Mouse (Mus musculus) limb, embryonic 14.5 days (tissue): ENCODE results near the gene Zbtb4. TPM values are rescaled to one million over a fixed set of nuclear protein-coding genes. Genes with fewer than 3 reads are reported as not detected.
"Not testable (repeated sequence)": the region's sequence is repeated elsewhere in the genome, so short reads cannot be mapped to it uniquely, and the experiment has no call there.

Experiments used
- ATAC-seq: fragments of 200-750 bp; cut with Nextera tagmentation; 2 replicates; pipeline ENCODE4 v1.8.0; 2017; ENCODE audit warnings: low read depth, moderate number of reproducible peaks, moderate TSS enrichment; ENCODE audit not compliant: low FRiP score
- DNase-seq: peaks from one replicate; pipeline ENCODE4 v3.0.0-alpha.2; 2015; ENCODE audit warnings: low spot score
- H3K27ac ChIP-seq: fragments of 300-500 bp; sonication (generic); replicated peaks from 2 replicates; pipeline ENCODE4 v1.5.1; 2014; ENCODE audit warnings: low read depth, mild to moderate bottlenecking, low read length, moderate library complexity, mixed read lengths
- H3K27me3 ChIP-seq: fragments of 300-500 bp; sonication (generic); 2 replicates; pipeline ENCODE4 v1.6.1; 2014; ENCODE audit warnings: low read length, mixed read lengths; ENCODE audit not compliant: control insufficient read depth, insufficient read depth
- H3K36me3 ChIP-seq: fragments of 300-500 bp; sonication (generic); 2 replicates; pipeline ENCODE4 v1.6.1; 2014; ENCODE audit warnings: mild to moderate bottlenecking, low read length, moderate library complexity, mixed read lengths; ENCODE audit not compliant: control insufficient read depth, insufficient read depth
- H3K4me1 ChIP-seq: fragments of 300-500 bp; sonication (generic); 2 replicates; pipeline ENCODE4 v1.6.1; 2014; ENCODE audit warnings: antibody characterized with exemption, low read length, mixed read lengths; ENCODE audit not compliant: control insufficient read depth, insufficient read depth
- H3K4me2 ChIP-seq: fragments of 300-500 bp; sonication (generic); replicated peaks from 2 replicates; pipeline ENCODE4 v1.6.1; 2014; ENCODE audit warnings: low read depth, mild to moderate bottlenecking, low read length, moderate library complexity; ENCODE audit not compliant: severe bottlenecking
- H3K4me3 ChIP-seq: fragments of 300-500 bp; sonication (generic); replicated peaks from 2 replicates; pipeline ENCODE4 v1.5.1; 2014; ENCODE audit warnings: low read length
- H3K9ac ChIP-seq: fragments of 300-500 bp; sonication (generic); 2 replicates; pipeline ENCODE4 v1.6.1; 2014; ENCODE audit warnings: mild to moderate bottlenecking, low read depth, low read length, moderate library complexity; ENCODE audit not compliant: severe bottlenecking
- H3K9me3 ChIP-seq: fragments of 300-500 bp; sonication (generic); 2 replicates; pipeline ENCODE4 v1.6.1; 2016; ENCODE audit warnings: low read length; ENCODE audit not compliant: control insufficient read depth
- POLR2A ChIP-seq: fragments of 200-500 bp; IDR thresholded peaks from 2 replicates; pipeline ENCODE4 v1.8.0; 2012; ENCODE audit warnings: inconsistent platforms, mild to moderate bottlenecking, moderate library complexity, borderline replicate concordance; ENCODE audit not compliant: insufficient read depth, insufficient read length; ENCODE audit errors: extremely low read depth
- WGBS: fragments of 180-500 bp; shearing (Covaris S2); extraction: QIAGEN DNeasy Blood & Tissue Kit; methylation state at CpG from one replicate; pipeline ENCODE4 v1.1.7; 2014; 5-methylcytosine and 5-hydroxymethylcytosine counted together
- polyA plus RNA-seq, 2 experiments: library from polyadenylated mRNA; depleted of rRNA in 1 of 2; stranded (reverse) in 1 of 2; unstranded in 1 of 2; fragments of >200 nt; fragmentation: Nextera tagmentation in 1 of 2; extraction: Ambion mirVana in 1 of 2; gene quantifications; 2 replicates each; pipeline versions ENCODE4 v1.2.1 to v1.2.3; 2012 to 2014

Gene Zbtb4
- polyA plus RNA-seq, 2 experiments = 4.1 to 12.8 TPM

DNA sequence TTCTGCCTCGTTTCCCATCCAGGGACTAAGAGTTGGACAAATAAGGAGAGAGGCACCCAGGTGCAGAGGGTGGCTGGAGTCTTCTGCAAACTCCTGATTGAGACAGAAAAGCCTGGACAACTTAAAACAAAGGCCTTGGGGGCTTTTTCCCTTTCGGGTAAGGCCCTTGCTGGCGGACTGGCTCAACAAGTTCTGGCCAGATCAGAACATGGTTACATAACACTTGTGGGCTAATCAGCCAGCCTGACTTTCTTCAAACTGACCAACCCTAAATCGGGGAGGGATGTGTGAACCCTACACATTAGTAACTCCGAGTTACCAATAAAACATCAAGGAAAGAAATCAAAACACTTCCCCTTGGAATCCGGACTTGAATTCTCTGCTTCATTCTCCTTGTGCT is 44.9 kb upstream of the Zbtb4 start:
- 58% methylated on average over 6 of the region's 6 CpGs for WGBS
- Histone ChIP-seq H3K4me3 (no peak overlapping the region), H3K27me3 (no peaks in the 10 kb centered on the region), H3K36me3 (no peaks in the 10 kb centered on the region), H3K27ac (no peak overlapping the region), H3K9me3 (no peaks in the 10 kb centered on the region), H3K4me2 (no peak overlapping the region), H3K9ac (no peak overlapping the region), H3K4me1 (0 out of 2 replicates have a peak, but pooled peaks cover 4% of the 10 kb centered on the region)
- TF ChIP-seq POLR2A = no peak
- DNase-seq = no peak
- no peak for ATAC-seq

DNA sequence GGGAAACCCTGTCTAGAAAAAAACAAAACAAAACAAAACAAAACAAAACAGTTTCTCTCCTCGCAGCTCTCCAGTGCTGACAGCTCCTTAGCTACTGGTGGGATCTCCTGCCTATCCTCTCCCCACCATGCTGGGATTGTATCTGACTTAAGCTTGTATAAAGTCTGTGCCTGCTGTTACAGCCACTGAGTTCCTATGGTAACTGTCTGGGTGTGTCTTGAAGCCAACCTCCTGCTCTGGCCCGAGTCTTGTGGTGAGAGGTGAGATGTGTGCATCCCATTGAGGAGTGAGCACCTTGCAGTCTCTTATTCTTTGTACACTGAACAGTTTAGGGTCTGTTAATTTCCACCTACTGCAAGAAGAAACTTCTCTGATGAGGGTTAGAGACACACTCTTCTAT is 42.6 kb upstream of the Zbtb4 start:
- 55% methylated on average over 2 of the region's 2 CpGs for WGBS
- no peak for TF ChIP-seq POLR2A

DNA sequence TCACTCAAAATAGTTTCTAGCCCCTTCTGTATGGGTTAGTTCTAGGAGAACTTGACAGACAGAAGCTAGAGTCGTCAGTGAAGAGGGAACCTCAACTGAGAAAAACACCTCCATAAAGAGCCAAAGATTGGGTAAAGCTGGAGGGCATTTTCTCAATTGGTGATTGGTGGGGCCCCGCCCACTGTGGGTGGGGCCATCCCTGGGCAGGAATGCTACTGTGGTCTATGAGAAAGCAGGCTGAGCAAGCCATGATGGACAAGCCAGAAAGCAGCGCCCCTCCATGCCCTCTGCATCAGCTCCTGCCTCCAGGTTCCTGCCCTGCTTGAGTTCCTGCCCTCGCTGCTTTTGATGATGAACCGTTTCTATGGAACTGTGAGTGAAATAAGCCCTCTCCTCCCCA is 39.8 kb upstream of the Zbtb4 start:
- DNase-seq (no peak), ATAC-seq (no peak)
- Histone ChIP-seq H3K4me3 (no peak overlapping the region), H3K27ac (no peak overlapping the region), H3K27me3 (no peaks in the 10 kb centered on the region), H3K4me2 (no peak overlapping the region), H3K36me3 (no peaks in the 10 kb centered on the region), H3K9me3 (no peaks in the 10 kb centered on the region), H3K4me1 (no peaks in the 10 kb centered on the region), H3K9ac (no peak overlapping the region)
- 30% methylated on average over 5 of the region's 5 CpGs for WGBS
- TF ChIP-seq POLR2A = no peak

More for the DNA sequence above, 42.6 kb upstream of the Zbtb4 start:
- no peaks in the 10 kb centered on the region for H3K4me1 ChIP-seq
- no peak overlapping the region for H3K27ac ChIP-seq
- no peak overlapping the region for H3K4me3 ChIP-seq
- H3K4me2 ChIP-seq = no peak overlapping the region
- no peaks in the 10 kb centered on the region for H3K27me3 ChIP-seq
- H3K9ac ChIP-seq = no peak overlapping the region
- no peaks in the 10 kb centered on the region for H3K36me3 ChIP-seq
- no peaks in the 10 kb centered on the region for H3K9me3 ChIP-seq
- ATAC-seq (no peak), DNase-seq (no peak)

DNA sequence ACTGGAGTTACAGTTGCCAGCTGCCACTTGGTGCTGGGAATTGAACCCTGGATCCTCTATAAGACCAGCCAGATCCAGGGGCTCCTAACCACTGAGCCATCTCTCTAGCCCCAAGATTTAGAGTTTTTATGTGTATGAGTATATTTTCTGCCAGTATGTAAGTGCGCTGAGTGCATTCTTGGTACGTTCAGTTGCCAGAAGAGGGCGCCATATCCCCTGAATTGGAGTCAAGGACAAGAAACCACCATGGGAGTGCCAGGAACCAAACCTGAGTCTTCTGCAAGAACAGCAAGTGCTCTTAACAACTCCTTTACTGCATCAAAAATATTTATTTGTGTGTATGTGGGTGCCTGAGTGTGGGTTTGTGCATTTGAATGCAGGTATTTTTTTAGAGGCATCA is 36.6 kb upstream of the Zbtb4 start:
- ATAC-seq = no peak
- no peak overlapping the region for H3K9ac ChIP-seq
- H3K9me3 ChIP-seq = no peaks in the 10 kb centered on the region
- no peak for DNase-seq
- H3K36me3 ChIP-seq = peaks cover 15% of the 10 kb centered on the region
- H3K27me3 ChIP-seq = no peaks in the 10 kb centered on the region
- H3K4me3 ChIP-seq = no peak overlapping the region
- 23% methylated on average over 3 of the region's 3 CpGs for WGBS
- no peak for TF ChIP-seq POLR2A
- no peaks in the 10 kb centered on the region for H3K4me1 ChIP-seq
- no peak overlapping the region for H3K27ac ChIP-seq
- H3K4me2 ChIP-seq = no peak overlapping the region

DNA sequence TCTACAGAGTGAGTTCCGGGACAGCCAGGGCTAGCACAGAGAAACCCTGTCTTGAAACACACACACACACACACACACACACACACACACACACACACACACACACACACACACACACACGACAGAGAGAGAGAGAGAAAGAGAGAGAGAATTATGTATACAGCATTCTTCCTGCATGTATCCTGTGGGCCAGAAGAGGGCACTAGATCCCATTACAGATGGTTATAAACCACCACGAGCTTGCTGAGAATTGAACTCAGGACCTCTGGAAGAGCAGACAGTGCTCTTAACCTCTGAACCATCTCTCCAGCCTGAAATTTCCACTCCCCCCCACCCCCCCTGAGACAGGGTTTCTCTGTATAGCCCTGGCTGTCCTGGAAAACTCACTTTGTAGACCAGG is 34.3 kb upstream of the Zbtb4 start:
- H3K27ac ChIP-seq, ATAC-seq, H3K9me3 ChIP-seq, H3K4me3 ChIP-seq, H3K4me1 ChIP-seq, H3K9ac ChIP-seq, H3K4me2 ChIP-seq, DNase-seq, H3K27me3 ChIP-seq: not testable (repeated sequence)
- peaks cover 39% of the 10 kb centered on the region for H3K36me3 ChIP-seq
- 81% methylated on average over 2 of the region's 3 CpGs for WGBS

DNA sequence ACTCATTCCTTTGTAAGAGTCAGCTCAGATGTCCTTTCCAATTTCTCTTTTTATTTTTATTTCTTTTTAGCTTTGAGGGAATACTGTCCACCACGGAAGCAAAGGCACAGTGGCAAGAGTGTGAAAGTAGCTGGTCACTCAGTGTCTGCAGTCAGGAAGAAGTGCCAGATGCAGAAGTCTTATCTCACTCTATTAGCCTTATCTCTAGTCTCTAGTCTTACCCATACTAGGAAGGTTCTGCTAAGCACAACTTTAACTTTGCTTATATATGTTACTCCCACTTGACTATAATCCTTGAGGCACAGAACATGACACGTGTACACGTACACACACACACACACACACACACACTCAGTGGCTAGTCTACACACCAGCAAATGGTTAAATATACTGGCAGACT is 14.1 kb upstream of the Zbtb4 start:
- H3K4me1 ChIP-seq = peaks cover 15% of the 10 kb centered on the region
- ATAC-seq = no peak
- no peaks in the 10 kb centered on the region for H3K27me3 ChIP-seq
- H3K9ac ChIP-seq = no peak overlapping the region; the same call in 1 of the 2 replicates
- no peak for TF ChIP-seq POLR2A
- H3K9me3 ChIP-seq = no peaks in the 10 kb centered on the region
- no peak for DNase-seq
- H3K36me3 ChIP-seq = peaks cover 11% of the 10 kb centered on the region
- no peak overlapping the region for H3K4me3 ChIP-seq
- WGBS = 75% methylated on average over 3 of the region's 3 CpGs
- no peak overlapping the region for H3K4me2 ChIP-seq
- no peak overlapping the region for H3K27ac ChIP-seq
